Mouse (Mus musculus) megakaryocyte, embryonic 14.5 days (primary cell): ENCODE measurements around the gene Arhgef3.

ENCODE experiments used
- FLI1 ChIP-seq: IDR thresholded peaks from 2 replicates; pipeline ENCODE4 v1.6.1; 2012; ENCODE audit warnings: low read length, inconsistent platforms, mixed read lengths
- GATA1 ChIP-seq: IDR thresholded peaks from 3 replicates; pipeline ENCODE4 v1.6.1; 2012; ENCODE audit warnings: mixed read lengths, low read length, inconsistent platforms, borderline replicate concordance

DNA sequence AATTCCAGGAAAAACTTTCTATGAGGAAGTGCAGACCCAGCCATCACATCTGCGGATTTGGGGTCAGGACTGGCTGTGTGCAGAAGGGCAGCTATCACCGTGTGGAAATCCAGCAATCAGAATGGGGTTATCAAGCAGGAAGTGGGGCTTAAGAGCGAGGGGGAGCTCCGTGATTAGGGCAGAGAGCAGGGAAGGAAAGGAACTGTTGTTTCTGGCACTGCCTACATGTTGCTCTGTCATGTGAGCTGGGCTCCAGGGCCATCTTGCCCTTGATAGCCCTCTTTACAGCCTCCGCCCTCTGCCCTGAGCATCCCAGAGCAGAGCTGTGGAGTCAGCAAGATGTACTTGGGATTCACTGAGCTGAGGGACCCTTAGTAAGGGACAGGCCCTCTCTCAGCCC, 71.2 kb downstream of the Arhgef3 start:
- no peak for TF ChIP-seq GATA1
- TF ChIP-seq FLI1, result no peak
